Comparison of ENCODE assay signal across 24 mouse cellular contexts in the genomic region with DNA sequence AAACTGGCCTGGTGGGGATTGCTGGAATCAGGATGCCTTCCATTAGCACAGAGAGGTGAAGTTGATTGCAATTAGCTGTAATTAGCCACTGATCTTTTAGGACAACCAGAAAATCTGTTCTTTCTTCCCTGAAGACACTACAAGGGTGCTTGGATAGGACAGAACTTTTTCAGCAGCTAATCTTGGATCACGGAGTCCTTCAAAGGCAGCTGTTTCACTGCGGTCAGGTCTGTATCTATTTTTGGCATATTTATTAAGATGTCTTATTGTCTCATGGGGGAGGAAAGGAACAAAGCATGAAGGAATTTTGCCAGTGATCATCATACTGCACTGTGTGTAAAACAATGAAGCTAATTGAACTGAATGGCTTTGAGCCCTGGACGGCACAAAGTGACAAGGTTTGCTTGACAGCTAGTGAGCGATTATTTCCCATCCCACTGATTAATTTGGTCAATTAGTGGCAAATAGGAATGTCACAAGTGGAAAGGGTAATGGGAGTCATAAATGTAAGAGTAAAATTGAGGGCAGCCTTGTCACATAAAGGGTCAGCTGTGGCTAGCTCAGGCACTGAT.
DNase-seq lines count a peak whose midpoint lies in the region; ATAC-seq and TF ChIP-seq lines count a peak whose summit lies in the region.
"Had no signal": no experiment of that assay in that cellular context is flagged by ENCODE, and none has a peak within 500 bp of the region (broad histone marks: within the 10 kb centered on the region; RNA-seq: fewer than 3 reads in every experiment).

No protein-coding gene starts in this region.

- H3K36me3 ChIP-seq in embryonic facial prominence, embryonic 14.5 days (ENCODE audit: control insufficient read depth, insufficient read depth, low read length) = no peaks in the 10 kb centered on the region
- H3K36me3 ChIP-seq in embryonic facial prominence, embryonic 10.5 days (replicated peaks) = no peaks in the 10 kb centered on the region
- H3K36me3 ChIP-seq in kidney, postnatal 0 days (ENCODE audit: insufficient read depth, low read length) = no peaks in the 10 kb centered on the region
- H3K36me3 ChIP-seq: embryonic facial prominence, embryonic 15.5 days had no signal

- no peaks in the 10 kb centered on the region for H3K27me3 ChIP-seq in embryonic facial prominence, embryonic 14.5 days (replicated peaks; ENCODE audit: control insufficient read depth, insufficient read depth, low read length)
- no peaks in the 10 kb centered on the region for H3K27me3 ChIP-seq in embryonic facial prominence, embryonic 10.5 days (replicated peaks; ENCODE audit: low read depth, poor library complexity, severe bottlenecking)
- no peaks in the 10 kb centered on the region for H3K27me3 ChIP-seq in kidney, postnatal 0 days (ENCODE audit: insufficient read depth, low read length)
- H3K27me3 ChIP-seq: embryonic facial prominence, embryonic 15.5 days; Patski had no signal

- peaks cover 4% of the 10 kb centered on the region; the same call in 1 of the 2 replicates for H3K4me1 ChIP-seq in embryonic facial prominence, embryonic 14.5 days (ENCODE audit: control insufficient read depth, insufficient read depth, low read length)
- no peaks in the 10 kb centered on the region for H3K4me1 ChIP-seq in embryonic facial prominence, embryonic 10.5 days
- no peaks in the 10 kb centered on the region for H3K4me1 ChIP-seq in kidney, postnatal 0 days (replicated peaks; ENCODE audit: insufficient read depth, low read length)

- no peak for TF ChIP-seq CTCF in kidney, postnatal 0 days (IDR thresholded peaks at IDR 0.05; ENCODE audit: low read depth)

- H3K9ac ChIP-seq in embryonic facial prominence, embryonic 14.5 days (ENCODE audit: low read depth, low read length) = no peak overlapping the region
- H3K9ac ChIP-seq in kidney, postnatal 0 days (ENCODE audit: low read depth, low read length) = no peak overlapping the region
- H3K9ac ChIP-seq: embryonic facial prominence, embryonic 15.5 days; forebrain, postnatal 0 days; hindbrain, embryonic 14.5 days had no signal

- no peak overlapping the region for H3K27ac ChIP-seq in embryonic facial prominence, embryonic 14.5 days (replicated peaks; ENCODE audit: low read depth, low read length)
- H3K27ac ChIP-seq in embryonic facial prominence, embryonic 10.5 days (replicated peaks) = no peak overlapping the region
- no peak overlapping the region for H3K27ac ChIP-seq in kidney, postnatal 0 days
- H3K27ac ChIP-seq: embryonic facial prominence, embryonic 15.5 days; gastrocnemius, adult 2 months; hindbrain, embryonic 14.5 days had no signal

- H3K4me3 ChIP-seq in embryonic facial prominence, embryonic 14.5 days (ENCODE audit: low read depth, low read length) = no peak overlapping the region
- H3K4me3 ChIP-seq in embryonic facial prominence, embryonic 10.5 days = no peak overlapping the region
- H3K4me3 ChIP-seq in kidney, postnatal 0 days (replicated peaks; ENCODE audit: low read depth, low read length) = no peak overlapping the region
- H3K4me3 ChIP-seq: embryonic facial prominence, embryonic 15.5 days; gastrocnemius, adult 2 months had no signal

- ATAC-seq in embryonic facial prominence, embryonic 14.5 days (ENCODE audit: low read depth) = no peak
- no peak for ATAC-seq in kidney, postnatal 0 days (replicated peaks; ENCODE audit: low FRiP score, low read depth)
- ATAC-seq: forebrain, embryonic 14.5 days; forebrain, postnatal 0 days; Patski had no signal

- H3K4me2 ChIP-seq in embryonic facial prominence, embryonic 14.5 days (ENCODE audit: low read depth, low read length) = no peak overlapping the region
- no peak overlapping the region for H3K4me2 ChIP-seq in kidney, postnatal 0 days (ENCODE audit: low read length)
- H3K4me2 ChIP-seq: embryonic facial prominence, embryonic 15.5 days; heart, embryonic 11.5 days; hindbrain, embryonic 14.5 days had no signal

- WGBS in embryonic facial prominence, embryonic 14.5 days = 57% methylated on average over 4 of the region's 4 CpGs
- 77% methylated on average over 4 of the region's 4 CpGs for WGBS in embryonic facial prominence, embryonic 10.5 days
- WGBS in kidney, postnatal 0 days = 53% methylated on average over 4 of the region's 4 CpGs

- no peaks in the 10 kb centered on the region for H3K9me3 ChIP-seq in embryonic facial prominence, embryonic 14.5 days (ENCODE audit: control insufficient read depth, low read length)
- H3K9me3 ChIP-seq in embryonic facial prominence, embryonic 10.5 days = no peaks in the 10 kb centered on the region
- H3K9me3 ChIP-seq in kidney, postnatal 0 days (replicated peaks; ENCODE audit: low read length) = no peaks in the 10 kb centered on the region
- H3K9me3 ChIP-seq: embryonic facial prominence, embryonic 15.5 days had no signal

- peak; percentile 21 for DNase-seq in embryonic facial prominence, embryonic 14.5 days (ENCODE audit: low spot score)
- DNase-seq in embryonic facial prominence, embryonic 10.5 days (ENCODE audit: low spot score) = no peak
- peak; percentile 19 for DNase-seq in kidney, postnatal 0 days (ENCODE audit: low spot score)
- no peak for DNase-seq in kidney, postnatal 25 days
- DNase-seq in Muller cell, postnatal 12 days (ENCODE audit: inconsistent ontology term) = peak; percentile 95
- DNase-seq in retina, embryonic 14.5 days (ENCODE audit: low spot score) = peak; percentile 68
- DNase-seq in embryo, embryonic 10.5 days (ENCODE audit: low spot score) = no peak
- no peak for DNase-seq in left cerebral cortex, adult 18-20 months (ENCODE audit: low spot score in 2 of 2)
- DNase-seq: adrenal gland, postnatal 10 days; adrenal gland, postnatal 36 days; cerebellum, adult 11 months; cerebellum, adult 2 months; cerebellum, adult 9-11 months; cerebellum, postnatal 25 days; embryo, embryonic 11 days; forebrain, postnatal 0 days; gastrocnemius, adult 2 months; gastrocnemius, postnatal 14 days; heart, adult 11 months had no signal

Comparison
In these comparisons a context has a peak if more than half of its experiments do, and no peak if none do; other contexts are left out.
1. DNase-seq: peak in embryonic facial prominence, embryonic 14.5 days (single experiment), kidney, postnatal 0 days (single experiment), Muller cell, postnatal 12 days (single experiment) and retina, embryonic 14.5 days (single experiment); none in embryonic facial prominence, embryonic 10.5 days (single experiment), kidney, postnatal 25 days (0 of 2), embryo, embryonic 10.5 days (single experiment) and left cerebral cortex, adult 18-20 months (0 of 2).